Mouse (Mus musculus) embryonic facial prominence, embryonic 11.5 days (tissue): ENCODE data around the gene Rps25. TPM values are rescaled to one million over a fixed set of nuclear protein-coding genes. Genes with fewer than 3 reads are reported as not detected.
"Not testable (repeated sequence)": the region's sequence is repeated elsewhere in the genome, so short reads cannot be mapped to it uniquely, and the experiment has no call there.

Experiments
- ATAC-seq: fragments of 200-750 bp; cut with Nextera tagmentation; replicated peaks from 2 replicates; pipeline ENCODE4 v1.8.0; 2017; ENCODE audit warnings: low read depth; ENCODE audit not compliant: insufficient number of reproducible peaks, low FRiP score, low TSS enrichment
- DNase-seq: peaks from one replicate; pipeline ENCODE4 v3.0.0-alpha.2; 2015; ENCODE audit warnings: low spot score
- H3K27ac ChIP-seq: fragments of 300-500 bp; sonication (generic); replicated peaks from 2 replicates; pipeline ENCODE4 v1.5.1; 2014; ENCODE audit warnings: mild to moderate bottlenecking, low read depth, low read length, control low read depth
- H3K27me3 ChIP-seq: fragments of 300-500 bp; sonication (generic); 2 replicates; pipeline ENCODE4 v1.6.1; 2014; ENCODE audit warnings: mild to moderate bottlenecking, low read length, moderate library complexity, mixed read lengths; ENCODE audit not compliant: control insufficient read depth, insufficient read depth
- H3K36me3 ChIP-seq: fragments of 300-500 bp; sonication (generic); replicated peaks from 2 replicates; pipeline ENCODE4 v1.6.1; 2014; ENCODE audit warnings: low read depth, mild to moderate bottlenecking, low read length, moderate library complexity, mixed read lengths; ENCODE audit not compliant: control insufficient read depth, insufficient read depth
- H3K4me1 ChIP-seq: fragments of 300-500 bp; sonication (generic); 2 replicates; pipeline ENCODE4 v1.6.1; 2014; ENCODE audit warnings: low read length, mixed read lengths; ENCODE audit not compliant: control insufficient read depth, insufficient read depth
- H3K4me2 ChIP-seq: fragments of 300-500 bp; sonication (generic); 2 replicates; pipeline ENCODE4 v1.6.1; 2014; ENCODE audit warnings: low read depth, mild to moderate bottlenecking, control low read depth, low read length, moderate library complexity
- H3K4me3 ChIP-seq: fragments of 300-500 bp; sonication (generic); 2 replicates; pipeline ENCODE4 v1.5.1; 2014; ENCODE audit warnings: low read depth, low read length, control low read depth
- H3K9ac ChIP-seq: fragments of 300-500 bp; sonication (generic); replicated peaks from 2 replicates; pipeline ENCODE4 v1.6.1; 2014; ENCODE audit warnings: mild to moderate bottlenecking, control low read depth, low read length
- H3K9me3 ChIP-seq: fragments of 300-500 bp; sonication (generic); replicated peaks from 2 replicates; pipeline ENCODE4 v1.6.1; 2016; ENCODE audit warnings: mild to moderate bottlenecking, low read length, inconsistent platforms, mixed read lengths; ENCODE audit not compliant: control insufficient read depth
- WGBS: fragments of 180-500 bp; shearing (Covaris S2); extraction: QIAGEN DNeasy Blood & Tissue Kit; methylation state at CpG from one replicate; pipeline ENCODE4 v1.1.7; 2014; 5-methylcytosine and 5-hydroxymethylcytosine counted together
- microRNA-seq: library from miRNA; unstranded; fragments of <30 nt; microRNA quantifications from one replicate; pipeline ENCODE4, GENCODE M21; 2016; ENCODE audit warnings: borderline number of aligned reads
- polyA plus RNA-seq: library from polyadenylated mRNA; unstranded; fragments of >200 nt; fragmentation: Nextera tagmentation; extraction: Ambion mirVana; gene quantifications from 2 replicates; pipeline ENCODE4 v1.2.1, GENCODE M21; 2014

Rps25 gene
- polyA plus RNA-seq, 1 experiment from 2014 or later, result 2,103 TPM

DNA sequence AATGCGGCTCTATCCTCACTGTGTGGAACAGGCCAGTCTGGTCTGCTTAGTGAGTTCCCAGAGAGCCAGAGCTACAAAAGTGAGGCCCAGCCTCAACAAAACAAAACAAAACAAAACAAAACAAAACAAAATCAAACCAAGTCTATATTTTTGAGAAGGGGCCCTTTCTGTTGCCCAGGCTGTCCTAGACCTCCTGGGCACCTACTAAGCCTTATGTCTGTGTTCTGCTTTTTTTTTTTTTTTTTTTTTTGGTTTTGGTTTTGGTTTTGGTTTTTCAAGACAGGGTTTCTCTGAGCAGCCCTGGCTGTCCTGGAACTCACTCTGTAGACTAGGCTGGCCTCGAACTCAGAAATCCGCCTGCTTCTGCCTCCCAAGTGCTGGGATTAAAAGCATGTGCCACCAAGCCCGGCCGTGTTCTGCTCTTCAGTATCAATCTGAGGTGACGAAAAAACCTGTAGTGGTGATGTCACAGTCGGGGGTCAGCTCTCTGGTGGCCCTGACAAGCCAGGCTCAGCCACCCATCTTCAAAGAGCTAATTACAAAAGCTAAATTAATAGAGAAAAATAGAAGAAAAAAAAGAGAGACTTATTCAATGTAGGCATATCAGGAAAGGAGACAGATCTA, 37.6 kb downstream of the Rps25 start:
- not testable (repeated sequence) for H3K4me1 ChIP-seq, H3K4me2 ChIP-seq, ATAC-seq, DNase-seq, H3K36me3 ChIP-seq, H3K4me3 ChIP-seq, H3K27me3 ChIP-seq, H3K9ac ChIP-seq, H3K9me3 ChIP-seq, H3K27ac ChIP-seq
- 88% methylated on average over 7 of the region's 7 CpGs for WGBS

GRCm38 (mm10) chr9:44450387-44450786, 43.4 kb downstream of the Rps25 start:
- H3K9ac ChIP-seq, result no peak overlapping the region
- no peak overlapping the region for H3K4me2 ChIP-seq
- no peak overlapping the region for H3K27ac ChIP-seq
- no peaks in the 10 kb centered on the region for H3K36me3 ChIP-seq
- H3K9me3 ChIP-seq, result no peaks in the 10 kb centered on the region
- DNase-seq (no peak), ATAC-seq (no peak)
- no peaks in the 10 kb centered on the region; the same call in 1 of the 2 replicates for H3K27me3 ChIP-seq
- H3K4me1 ChIP-seq, result peaks cover 5% of the 10 kb centered on the region; the same call in 1 of the 2 replicates
- no peak overlapping the region for H3K4me3 ChIP-seq

DNA sequence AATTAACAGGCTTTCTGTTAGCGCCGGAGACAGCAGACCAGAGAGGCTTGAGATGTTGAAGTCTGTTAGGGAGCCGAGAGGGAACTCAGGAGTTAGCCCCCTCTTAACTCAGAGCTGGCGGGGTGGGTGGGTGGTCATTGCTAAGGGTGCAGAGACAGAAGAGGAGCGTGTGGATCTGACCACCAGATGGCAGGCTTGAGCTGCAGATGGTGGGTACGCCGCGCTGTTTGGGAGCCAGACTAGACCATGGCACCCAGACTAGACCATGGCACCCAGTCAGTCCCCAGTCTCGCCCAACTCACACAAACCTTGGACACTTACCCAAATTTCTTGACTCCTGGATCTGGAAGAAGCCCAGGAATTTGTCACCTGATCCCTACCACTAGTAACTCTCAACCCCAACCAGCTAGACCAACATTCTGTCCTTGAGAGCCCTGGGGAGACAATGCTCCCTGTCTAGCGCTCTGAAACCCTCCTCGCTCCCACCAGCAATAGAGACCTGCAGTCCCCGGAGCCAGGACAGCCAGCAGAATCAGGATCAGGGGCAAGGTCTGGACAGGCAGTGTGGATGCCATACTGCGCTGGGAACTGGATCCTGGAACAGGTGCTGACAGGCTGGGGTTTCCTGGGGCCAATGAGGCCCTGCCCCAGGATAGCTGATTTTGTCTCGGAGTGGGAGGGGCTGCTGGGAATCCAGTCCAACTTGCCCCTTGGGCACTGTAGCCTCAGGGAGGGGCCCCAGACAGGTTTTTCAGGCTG, 47.4 kb downstream of the Rps25 start:
- H3K27ac ChIP-seq, result no peak overlapping the region
- 5% methylated on average over 14 of the region's 14 CpGs for WGBS
- peaks cover 7% of the 10 kb centered on the region; the same call in 1 of the 2 replicates for H3K4me1 ChIP-seq
- no peaks in the 10 kb centered on the region for H3K36me3 ChIP-seq
- no peak overlapping the region for H3K9ac ChIP-seq
- no peak overlapping the region for H3K4me2 ChIP-seq
- ATAC-seq, result peak; percentile 77
- H3K9me3 ChIP-seq, result no peaks in the 10 kb centered on the region
- H3K4me3 ChIP-seq, result no peak overlapping the region
- H3K27me3 ChIP-seq, result no peaks in the 10 kb centered on the region; the same call in 1 of the 2 replicates
- DNase-seq, result peak; percentile 89

DNA sequence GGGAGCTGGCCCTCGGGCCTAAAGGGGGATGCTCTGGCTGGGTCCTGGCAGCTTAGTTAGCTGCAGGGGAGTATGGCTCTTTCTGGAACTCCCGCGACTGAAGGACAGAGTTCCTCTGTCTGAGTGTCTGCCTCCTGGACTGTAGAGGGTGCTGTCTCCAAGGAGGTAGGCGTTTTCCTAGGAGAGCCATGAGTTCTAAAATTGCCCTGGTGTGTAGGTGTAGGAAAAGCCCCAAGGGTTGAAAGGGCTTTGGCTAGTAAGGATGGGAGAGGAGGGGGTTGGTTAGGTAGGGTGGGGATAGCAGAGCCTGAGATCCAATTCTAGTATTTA, 47.9 kb downstream of the Rps25 start, which contains the start of gene Upk2:
Gene Upk2, minus strand, starts transcription at position 86 of the 330 bp plus-strand sequence.
- H3K36me3 ChIP-seq, result no peaks in the 10 kb centered on the region
- no peaks in the 10 kb centered on the region; the same call in 1 of the 2 replicates for H3K27me3 ChIP-seq
- 11% methylated on average over 4 of the region's 4 CpGs for WGBS
- no peak within 1 kb of the TSS for H3K9ac ChIP-seq
- peaks cover 7% of the 10 kb centered on the region; the same call in 1 of the 2 replicates for H3K4me1 ChIP-seq
- H3K4me2 ChIP-seq, result no peak within 1 kb of the TSS
- ATAC-seq (no peak), DNase-seq (no peak)
- H3K4me3 ChIP-seq, result no peak within 1 kb of the TSS
- no peaks in the 10 kb centered on the region for H3K9me3 ChIP-seq
- no peak within 1 kb of the TSS for H3K27ac ChIP-seq

DNA sequence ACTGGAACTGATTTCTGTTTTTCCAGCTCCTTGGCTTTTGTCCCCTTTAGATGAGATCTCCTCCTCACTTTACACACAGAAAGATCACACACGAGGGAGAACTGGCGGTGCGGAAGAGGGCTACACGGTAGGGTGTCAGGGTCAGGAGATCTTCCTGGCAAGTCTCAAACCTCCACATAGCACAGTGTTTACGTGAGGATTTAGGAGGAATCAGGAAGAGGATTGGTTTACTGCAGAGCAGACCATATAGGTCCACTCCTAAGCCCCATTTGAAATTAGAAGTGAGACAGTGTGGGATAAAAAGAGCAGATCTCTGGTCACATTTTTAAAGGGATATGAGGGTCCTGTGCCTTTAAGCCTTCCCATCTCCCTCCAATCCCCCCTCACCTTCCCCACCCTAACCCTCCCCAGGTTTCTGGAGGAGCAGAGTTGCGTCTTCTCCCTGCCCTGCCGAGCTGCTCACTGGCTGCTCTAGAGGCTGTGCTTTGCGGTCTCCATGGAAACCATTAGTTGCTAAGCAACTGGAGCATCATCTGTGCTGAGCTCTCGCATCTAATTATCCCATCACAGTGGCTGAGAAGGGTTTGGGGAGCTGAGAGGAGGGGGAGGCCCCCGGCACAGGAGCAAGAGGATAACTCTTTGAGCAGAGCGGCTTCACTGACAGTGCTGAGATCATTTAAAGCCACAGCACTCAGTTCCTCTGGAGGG, 50.2 kb downstream of the Rps25 start:
- H3K9ac ChIP-seq, result no peak overlapping the region
- H3K27ac ChIP-seq, result no peak overlapping the region
- H3K4me3 ChIP-seq, result no peak overlapping the region
- 7% methylated on average over 11 of the region's 11 CpGs for WGBS
- DNase-seq (peak; percentile 94), ATAC-seq (peak; percentile 89)
- peak overlapping the region; percentile 5; the same call in 1 of the 2 replicates for H3K4me2 ChIP-seq
- H3K36me3 ChIP-seq, result no peaks in the 10 kb centered on the region
- H3K9me3 ChIP-seq, result no peaks in the 10 kb centered on the region
- no peaks in the 10 kb centered on the region; the same call in 1 of the 2 replicates for H3K27me3 ChIP-seq
- H3K4me1 ChIP-seq, result peaks cover 7% of the 10 kb centered on the region; the same call in 1 of the 2 replicates

Small RNAs within 50 kb of the gene (microRNA-seq; reads per million reads assigned to microRNA genes)
- gene Mir7085, result not detected

Other genes starting within 250 kb of the Rps25 start
- 16.4 and 17.4 TPM in 2 replicates for gene Cbl, start 173.1 kb upstream of the Rps25 start, polyA plus RNA-seq
- gene Ccdc153, start 166.5 kb upstream of the Rps25 start, polyA plus RNA-seq, result not detected in 2 replicates
- gene Pdzd3, start 155.7 kb upstream of the Rps25 start, polyA plus RNA-seq, result not detected in 2 replicates
- 2.6 TPM in 2 replicates for gene Nlrx1, start 138.5 kb upstream of the Rps25 start, polyA plus RNA-seq
- gene Abcg4, start 118.5 kb upstream of the Rps25 start, polyA plus RNA-seq, result 1.6 and 2.0 TPM in 2 replicates
- gene Hinfp, start 101.5 kb upstream of the Rps25 start, polyA plus RNA-seq, result 17.2 and 19.6 TPM in 2 replicates
- gene C2cd2l, start 86.9 kb upstream of the Rps25 start, polyA plus RNA-seq, result 5.8 and 7.5 TPM in 2 replicates
- gene Dpagt1, start 81.1 kb upstream of the Rps25 start, polyA plus RNA-seq, result 51.3 and 60.6 TPM in 2 replicates
- gene H2afx, start 72.4 kb upstream of the Rps25 start, polyA plus RNA-seq, result 412 and 427 TPM in 2 replicates
- gene Hmbs, start 62.9 kb upstream of the Rps25 start, polyA plus RNA-seq, result 152 and 161 TPM in 2 replicates
- gene Vps11, start 45.5 kb upstream of the Rps25 start, polyA plus RNA-seq, result 27.3 and 27.6 TPM in 2 replicates
- gene Hyou1, start 27.6 kb upstream of the Rps25 start, polyA plus RNA-seq, result 29.2 and 31.3 TPM in 2 replicates
- gene Slc37a4, start 10.3 kb upstream of the Rps25 start, polyA plus RNA-seq, result 10.8 and 15.5 TPM in 2 replicates
- 166 and 175 TPM in 2 replicates for gene Trappc4, start 461 bp downstream of the Rps25 start, polyA plus RNA-seq
- gene Ccdc84, start 11.4 kb downstream of the Rps25 start, polyA plus RNA-seq, result 20.3 and 27.6 TPM in 2 replicates
- gene Foxr1, start 34.0 kb downstream of the Rps25 start, polyA plus RNA-seq, result not detected in 2 replicates
- gene Upk2, start 47.8 kb downstream of the Rps25 start, polyA plus RNA-seq, result 0.59 and 1.3 TPM in 2 replicates
- gene Bcl9l, start 75.7 kb downstream of the Rps25 start, polyA plus RNA-seq, result 10.3 and 11.8 TPM in 2 replicates
- gene Cxcr5, start 154.7 kb downstream of the Rps25 start, polyA plus RNA-seq, result 0.13 and 0.31 TPM in 2 replicates
- gene Ddx6, start 197.8 kb downstream of the Rps25 start, polyA plus RNA-seq, result 14.0 and 15.4 TPM in 2 replicates